Mouse (Mus musculus) midbrain, embryonic 16.5 days (tissue): ENCODE results near the gene Trp53rka. TPM values are rescaled to one million over a fixed set of nuclear protein-coding genes. Genes with fewer than 3 reads are reported as not detected.

Experiments used
- ATAC-seq: fragments of 200-750 bp; cut with Nextera tagmentation; 2 replicates; pipeline ENCODE4 v1.8.0; 2017; ENCODE audit warnings: moderate TSS enrichment
- H3K27ac ChIP-seq: fragments of 300-500 bp; sonication (generic); 2 replicates; pipeline ENCODE4 v1.5.1; 2014; ENCODE audit warnings: mild to moderate bottlenecking, low read length, mixed read lengths
- H3K27me3 ChIP-seq: fragments of 300-500 bp; sonication (generic); 2 replicates; pipeline ENCODE4 v1.6.1; 2014; ENCODE audit warnings: low read depth, low read length, mixed read lengths; ENCODE audit not compliant: control insufficient read depth, insufficient read depth
- H3K36me3 ChIP-seq: fragments of 300-500 bp; sonication (generic); 2 replicates; pipeline ENCODE4 v1.6.1; 2014; ENCODE audit warnings: mild to moderate bottlenecking, low read length, moderate library complexity, mixed read lengths; ENCODE audit not compliant: control insufficient read depth, insufficient read depth
- H3K4me1 ChIP-seq: fragments of 300-500 bp; sonication (generic); 2 replicates; pipeline ENCODE4 v1.6.1; 2014; ENCODE audit warnings: mild to moderate bottlenecking, low read length, mixed read lengths; ENCODE audit not compliant: control insufficient read depth, insufficient read depth
- H3K4me2 ChIP-seq: fragments of 300-500 bp; sonication (generic); 2 replicates; pipeline ENCODE4 v1.6.1; 2014; ENCODE audit warnings: mild to moderate bottlenecking, low read length, mixed read lengths
- H3K4me3 ChIP-seq: fragments of 300-500 bp; sonication (generic); 2 replicates; pipeline ENCODE4 v1.5.1; 2014; ENCODE audit warnings: low read depth, mild to moderate bottlenecking, low read length, moderate library complexity, mixed read lengths
- H3K9ac ChIP-seq: fragments of 300-500 bp; sonication (generic); 2 replicates; pipeline ENCODE4 v1.6.1; 2014; ENCODE audit warnings: low read depth, low read length, mixed read lengths
- H3K9me3 ChIP-seq: fragments of 300-500 bp; sonication (generic); replicated peaks from 2 replicates; pipeline ENCODE4 v1.6.1; 2014; ENCODE audit warnings: mild to moderate bottlenecking, low read length, mixed read lengths; ENCODE audit not compliant: control insufficient read depth, poor library complexity, severe bottlenecking
- WGBS: fragments of 180-500 bp; shearing (Covaris S2); extraction: QIAGEN DNeasy Blood & Tissue Kit; methylation state at CpG from one replicate; pipeline ENCODE4 v1.1.7; 2014; 5-methylcytosine and 5-hydroxymethylcytosine counted together
- polyA plus RNA-seq: library from polyadenylated mRNA; unstranded; fragments of >200 nt; fragmentation: Nextera tagmentation; extraction: Ambion mirVana; gene quantifications from 2 replicates; pipeline ENCODE4 v1.2.1, GENCODE M21; 2015

Gene Trp53rka
- polyA plus RNA-seq, 1 experiment from 2014 or later = 39.4 TPM

DNA sequence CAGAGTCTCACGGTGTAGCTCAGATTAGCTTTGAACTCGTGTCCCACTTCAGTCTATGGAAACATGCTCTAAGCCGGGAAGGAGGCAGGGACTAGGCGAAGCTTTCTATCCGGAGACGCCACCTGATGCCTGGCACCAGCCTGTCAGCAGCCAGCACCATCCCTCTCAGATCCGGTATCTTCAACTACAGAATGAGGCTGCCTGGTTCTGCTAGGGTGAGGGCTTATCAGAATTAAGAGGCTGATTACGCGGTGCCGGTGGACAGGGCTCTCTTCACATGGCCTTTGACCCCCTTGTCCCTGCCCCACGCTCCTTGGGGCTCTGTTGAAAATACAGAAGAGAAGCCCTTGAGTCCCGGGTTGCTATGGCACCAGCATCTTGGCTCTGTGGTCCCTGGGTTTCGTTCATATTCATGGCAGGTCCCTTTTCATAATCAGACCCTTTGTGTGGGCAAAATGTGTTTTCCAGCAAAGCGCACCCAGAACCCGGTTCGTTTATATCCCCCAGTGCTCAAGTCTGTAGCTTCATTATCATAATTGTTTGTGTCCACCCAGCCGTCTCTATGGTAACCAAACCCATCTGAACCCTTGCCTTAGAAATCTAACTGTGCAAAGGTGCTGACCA lies 575 bp upstream of the Trp53rka start:
- no peaks in the 10 kb centered on the region for H3K9me3 ChIP-seq
- peak overlapping the region; percentile 91 for H3K4me2 ChIP-seq
- H3K27ac ChIP-seq = peak overlapping the region; percentile 75
- H3K36me3 ChIP-seq = peaks cover 17% of the 10 kb centered on the region
- H3K4me1 ChIP-seq = peaks cover 18% of the 10 kb centered on the region
- 1% methylated on average over 17 of the region's 17 CpGs for WGBS
- H3K27me3 ChIP-seq = no peaks in the 10 kb centered on the region
- H3K9ac ChIP-seq = peak overlapping the region; percentile 83
- H3K4me3 ChIP-seq = peak overlapping the region; percentile 77
- ATAC-seq = peak; percentile 59

DNA sequence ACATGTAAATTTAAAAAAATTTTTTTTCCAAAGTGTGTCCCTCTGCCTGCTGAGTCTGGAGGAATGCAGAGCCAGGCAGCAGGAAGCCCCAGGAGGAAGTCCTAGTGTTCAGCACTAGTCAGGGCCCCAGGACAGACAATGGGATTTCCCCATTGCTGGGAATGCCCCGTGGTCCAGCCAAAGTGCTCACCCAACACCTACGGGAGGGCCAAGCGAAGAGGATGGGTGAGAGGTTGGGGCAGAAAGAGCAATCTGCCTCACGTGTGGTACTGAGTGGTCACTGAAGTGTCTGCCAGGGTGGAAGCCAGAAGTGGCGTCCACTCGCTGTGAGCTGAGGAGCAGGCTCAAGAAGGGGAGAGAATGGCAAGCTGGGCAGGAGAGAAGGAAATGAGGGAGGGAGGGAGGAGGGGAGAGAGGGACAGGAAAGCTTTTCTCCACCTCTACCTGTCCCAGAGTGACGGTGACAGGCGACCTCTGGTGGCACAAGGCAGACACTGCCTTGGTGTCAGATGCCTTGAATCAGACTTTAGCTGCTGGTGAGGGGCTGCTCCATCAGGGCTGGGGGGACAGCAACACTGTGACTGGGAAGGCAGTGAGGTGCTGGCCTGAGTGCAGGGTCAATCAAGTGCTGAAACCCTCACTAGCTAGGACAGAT lies 6.1 kb downstream of the Trp53rka start:
- Histone ChIP-seq H3K4me1 (peaks cover 4% of the 10 kb centered on the region), H3K36me3 (peaks cover 17% of the 10 kb centered on the region), H3K9me3 (no peaks in the 10 kb centered on the region), H3K27ac (no peak overlapping the region), H3K9ac (0 out of 2 replicates have a peak overlapping the region, but pooled peaks have one; percentile 17), H3K4me2 (no peak overlapping the region), H3K27me3 (no peaks in the 10 kb centered on the region), H3K4me3 (no peak overlapping the region)
- 17% methylated on average over 8 of the region's 8 CpGs for WGBS
- peak; percentile 66 for ATAC-seq

DNA sequence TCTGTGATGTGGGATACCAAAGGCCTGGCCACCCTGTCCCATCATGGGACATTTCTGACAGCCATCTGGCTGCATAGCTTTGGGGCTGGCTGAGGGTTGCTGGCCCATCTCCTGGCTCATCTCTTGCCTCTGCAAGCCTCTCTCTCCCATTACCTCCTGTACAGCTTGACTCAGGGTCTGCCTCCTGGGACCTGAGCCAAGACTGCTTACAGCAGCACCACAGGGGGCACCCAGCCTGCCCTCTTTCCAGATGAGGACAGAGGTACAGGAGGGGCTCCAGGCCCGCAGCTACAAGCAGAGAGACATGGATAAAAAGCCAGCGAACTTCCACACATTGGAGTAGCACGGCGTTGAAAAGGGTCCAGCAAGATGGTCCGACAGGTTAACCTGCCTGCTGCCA lies 6.7 kb downstream of the Trp53rka start:
- H3K4me2 ChIP-seq = no peak overlapping the region
- peaks cover 17% of the 10 kb centered on the region for H3K36me3 ChIP-seq
- no peaks in the 10 kb centered on the region for H3K27me3 ChIP-seq
- H3K4me3 ChIP-seq = no peak overlapping the region
- H3K4me1 ChIP-seq = peaks cover 2% of the 10 kb centered on the region; the same call in 1 of the 2 replicates
- no peak overlapping the region for H3K9ac ChIP-seq
- H3K27ac ChIP-seq = no peak overlapping the region
- no peaks in the 10 kb centered on the region for H3K9me3 ChIP-seq
- 70% methylated on average over 5 of the region's 5 CpGs for WGBS
- ATAC-seq = no peak

DNA sequence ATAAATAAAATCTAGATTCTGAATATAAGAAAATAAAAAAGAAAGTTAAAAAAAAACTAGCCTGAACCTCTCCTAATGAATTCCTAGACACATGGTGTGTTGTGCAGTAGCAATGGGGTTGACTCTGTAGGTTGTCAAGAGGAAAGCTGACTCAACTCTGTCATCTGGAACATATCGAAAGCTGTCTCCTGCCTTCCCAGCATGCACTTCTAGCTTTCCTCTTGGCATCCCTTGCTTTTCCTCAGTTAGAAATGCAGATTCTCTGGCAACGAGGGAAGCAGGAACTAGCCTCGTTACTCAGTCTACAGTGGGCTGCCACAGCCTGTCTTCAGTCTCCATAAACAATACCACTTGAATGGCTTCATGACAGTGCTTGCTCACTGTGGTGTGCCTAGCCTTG lies 7.3 kb downstream of the Trp53rka start:
- H3K4me2 ChIP-seq = no peak overlapping the region
- WGBS = 76% methylated on average over 3 of the region's 3 CpGs
- peaks cover 17% of the 10 kb centered on the region for H3K36me3 ChIP-seq
- ATAC-seq = no peak
- no peak overlapping the region for H3K9ac ChIP-seq
- no peak overlapping the region for H3K27ac ChIP-seq
- H3K4me3 ChIP-seq = no peak overlapping the region
- peaks cover 2% of the 10 kb centered on the region; the same call in 1 of the 2 replicates for H3K4me1 ChIP-seq
- H3K27me3 ChIP-seq = no peaks in the 10 kb centered on the region
- H3K9me3 ChIP-seq = no peaks in the 10 kb centered on the region

DNA sequence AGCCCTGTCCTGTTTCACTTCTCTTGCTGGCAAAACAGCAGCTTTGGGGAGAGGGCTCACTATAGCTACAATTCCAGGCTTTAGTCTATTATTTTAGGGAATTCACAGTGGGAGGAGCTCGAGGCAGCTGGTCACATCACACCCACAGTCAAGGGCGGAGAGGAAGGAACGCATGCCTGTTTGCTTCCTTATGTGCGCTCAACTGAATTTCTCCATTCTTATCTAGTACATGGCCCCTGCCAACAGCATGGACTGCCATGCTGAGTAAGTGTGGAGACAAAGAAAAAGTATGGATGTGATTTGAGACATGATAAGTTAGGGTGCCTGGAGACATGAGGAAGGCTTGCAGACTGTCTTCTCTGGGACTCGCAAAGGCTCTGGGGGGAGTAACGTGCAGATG lies 9.0 kb downstream of the Trp53rka start:
- no peaks in the 10 kb centered on the region for H3K27me3 ChIP-seq
- H3K9ac ChIP-seq = no peak overlapping the region
- no peak overlapping the region for H3K4me3 ChIP-seq
- ATAC-seq = no peak
- no peaks in the 10 kb centered on the region for H3K9me3 ChIP-seq
- H3K4me2 ChIP-seq = no peak overlapping the region
- peaks cover 3% of the 10 kb centered on the region; the same call in 1 of the 2 replicates for H3K36me3 ChIP-seq
- 65% methylated on average over 6 of the region's 6 CpGs for WGBS
- peaks cover 2% of the 10 kb centered on the region; the same call in 1 of the 2 replicates for H3K4me1 ChIP-seq
- H3K27ac ChIP-seq = no peak overlapping the region

DNA sequence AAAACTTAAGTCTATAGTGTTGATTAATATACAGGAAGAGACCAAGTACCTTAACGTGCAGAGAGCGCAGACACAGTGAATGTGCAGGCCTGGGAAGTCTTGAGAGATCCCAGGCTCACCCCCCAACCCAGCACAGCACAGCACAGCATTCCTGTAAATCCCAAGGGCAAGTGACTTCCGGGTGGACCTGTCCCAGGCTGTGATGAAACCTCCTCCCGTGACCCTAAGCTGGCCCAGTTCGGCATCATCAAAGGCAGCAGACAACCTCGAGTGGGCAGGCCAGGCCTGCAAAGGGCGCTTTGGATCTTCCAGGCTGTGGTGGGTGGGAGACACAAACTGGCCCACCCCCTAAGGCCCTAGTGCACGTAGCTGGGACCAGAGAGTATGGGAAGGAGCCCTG lies 11.1 kb downstream of the Trp53rka start:
- 66% methylated on average over 8 of the region's 8 CpGs for WGBS
- H3K36me3 ChIP-seq = no peaks in the 10 kb centered on the region
- no peak overlapping the region for H3K27ac ChIP-seq
- H3K27me3 ChIP-seq = no peaks in the 10 kb centered on the region
- H3K9ac ChIP-seq = no peak overlapping the region
- H3K4me1 ChIP-seq = peaks cover 2% of the 10 kb centered on the region; the same call in 1 of the 2 replicates
- ATAC-seq = no peak
- H3K4me2 ChIP-seq = no peak overlapping the region
- no peak overlapping the region for H3K4me3 ChIP-seq
- H3K9me3 ChIP-seq = no peaks in the 10 kb centered on the region

DNA sequence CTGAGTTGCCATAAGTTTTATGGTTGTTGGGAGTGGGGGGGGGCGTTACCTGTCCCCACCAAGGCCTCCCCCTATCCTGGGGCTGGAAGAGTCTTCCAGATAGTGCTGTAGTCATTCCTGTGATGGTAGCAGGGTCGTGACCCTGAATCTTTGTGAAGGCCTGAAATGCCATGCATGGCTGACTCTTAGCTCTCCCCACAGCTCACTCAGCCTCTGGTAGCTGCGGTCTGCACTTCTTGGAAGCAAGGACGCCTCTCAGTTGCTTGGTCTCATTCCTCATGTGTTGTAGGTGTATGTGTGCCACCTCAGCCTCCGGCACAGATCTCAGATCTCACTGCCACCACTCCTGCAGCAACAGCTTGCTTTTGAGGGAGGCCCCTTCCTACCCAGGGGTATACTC lies 17.3 kb downstream of the Trp53rka start:
- Histone ChIP-seq H3K9ac (no peak overlapping the region), H3K27me3 (peaks cover 16% of the 10 kb centered on the region; the same call in 1 of the 2 replicates), H3K36me3 (no peaks in the 10 kb centered on the region), H3K4me3 (no peak overlapping the region), H3K4me1 (no peaks in the 10 kb centered on the region), H3K4me2 (no peak overlapping the region), H3K27ac (no peak overlapping the region), H3K9me3 (no peaks in the 10 kb centered on the region)
- WGBS = 43% methylated on average over 5 of the region's 5 CpGs
- no peak for ATAC-seq

DNA sequence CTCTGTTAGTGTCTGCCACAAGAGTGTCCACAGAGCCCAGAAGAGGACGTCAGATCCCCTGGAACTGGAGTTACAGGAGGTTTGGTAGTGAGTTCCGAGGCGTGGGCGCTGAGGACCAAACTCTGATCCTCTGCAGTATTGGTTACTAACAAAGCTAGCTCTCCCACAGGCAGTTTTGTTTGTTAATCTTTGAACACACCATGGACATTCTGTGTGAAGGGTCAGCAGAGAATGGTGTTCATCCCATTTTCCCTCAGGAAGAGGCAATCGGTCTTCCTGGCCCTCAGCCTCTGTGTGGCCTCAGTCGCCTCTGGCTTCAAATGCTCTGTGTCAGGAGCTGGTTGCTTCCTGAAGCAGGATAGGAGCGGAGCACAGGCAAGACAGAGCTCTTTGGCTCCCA lies 17.7 kb downstream of the Trp53rka start:
- H3K9me3 ChIP-seq = no peaks in the 10 kb centered on the region
- no peak overlapping the region for H3K27ac ChIP-seq
- no peak overlapping the region for H3K4me2 ChIP-seq
- WGBS = 68% methylated on average over 7 of the region's 7 CpGs
- ATAC-seq = no peak
- no peak overlapping the region for H3K4me3 ChIP-seq
- H3K4me1 ChIP-seq = no peaks in the 10 kb centered on the region
- no peaks in the 10 kb centered on the region for H3K36me3 ChIP-seq
- peaks cover 16% of the 10 kb centered on the region; the same call in 1 of the 2 replicates for H3K27me3 ChIP-seq
- no peak overlapping the region for H3K9ac ChIP-seq

DNA sequence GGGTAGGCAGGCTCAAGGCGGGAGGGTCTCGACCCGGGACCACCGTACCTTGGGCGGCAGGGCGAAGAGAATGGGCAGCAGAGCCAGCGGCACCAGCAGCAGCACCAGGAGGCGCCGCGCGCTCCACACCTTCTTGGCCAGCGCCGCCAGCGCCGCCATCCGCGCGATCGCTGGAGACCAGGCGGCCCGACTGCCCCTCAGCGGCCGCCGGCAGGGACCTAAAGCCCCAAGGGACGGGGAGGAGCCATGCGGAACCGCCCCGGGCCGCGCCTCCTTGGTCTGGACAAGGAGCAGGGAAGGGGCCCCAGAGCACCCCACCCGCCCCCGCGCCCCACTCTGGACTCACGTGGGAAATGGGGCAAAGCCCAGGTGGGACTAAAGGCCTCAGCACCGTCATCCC lies 20.1 kb downstream of the Trp53rka start, which contains the start of gene Slc13a3:
Slc13a3 (minus strand) TSS at position 228 of the 400 bp plus-strand sequence.
- Histone ChIP-seq H3K9me3 (no peaks in the 10 kb centered on the region), H3K4me3 (peak within 1 kb of the TSS; percentile 25), H3K36me3 (no peaks in the 10 kb centered on the region), H3K27me3 (peaks cover 16% of the 10 kb centered on the region; the same call in 1 of the 2 replicates), H3K4me1 (peaks cover 4% of the 10 kb centered on the region), H3K9ac (0 out of 2 replicates have a peak within 1 kb of the TSS, but pooled peaks have one; percentile 22), H3K4me2 (peak within 1 kb of the TSS; percentile 50), H3K27ac (no peak within 1 kb of the TSS)
- WGBS = under 1% methylated on average over 21 of the region's 35 CpGs
- no peak for ATAC-seq
